Mouse (Mus musculus) C2C12 (cell line): ENCODE results near the gene Rftn1. TPM values are rescaled to one million over a fixed set of nuclear protein-coding genes. Genes with fewer than 3 reads are reported as not detected.

Experiments used
- H3K27me3 ChIP-seq: one replicate; pipeline ENCODE4 v1.6.1; 2011; ENCODE audit not compliant: control insufficient read depth, insufficient read depth, insufficient read length
- H3K36me3 ChIP-seq: one replicate; pipeline ENCODE4 v1.6.1; 2011; ENCODE audit not compliant: control insufficient read depth, insufficient read depth
- H3K4me3 ChIP-seq: one replicate; pipeline ENCODE4 v1.5.1; 2011; ENCODE audit warnings: mild to moderate bottlenecking, control low read depth; ENCODE audit not compliant: poor library complexity, insufficient read depth, severe bottlenecking
- H3K79me2 ChIP-seq: one replicate; pipeline ENCODE4 v1.6.1; 2011; ENCODE audit not compliant: control insufficient read depth, insufficient read depth
- H3K79me3 ChIP-seq: one replicate; pipeline ENCODE4 v1.6.1; 2011; ENCODE audit warnings: low read depth, control low read depth
- H3ac ChIP-seq: one replicate; pipeline ENCODE3; 2011; ENCODE audit warnings: low read depth; ENCODE audit not compliant: control insufficient read depth, insufficient read length
- CEBPB ChIP-seq: IDR thresholded peaks from one replicate; pipeline ENCODE4 v1.6.1; 2011; ENCODE audit warnings: low read depth, mild to moderate bottlenecking, control low read depth, moderate library complexity
- CTCF ChIP-seq: IDR thresholded peaks from one replicate; pipeline ENCODE4 v1.5.1; 2011; ENCODE audit not compliant: control insufficient read depth, insufficient read depth, insufficient read length
- FOSL1 ChIP-seq: IDR thresholded peaks from one replicate; pipeline ENCODE4 v1.8.0; 2011; ENCODE audit warnings: mild to moderate bottlenecking, low read length; ENCODE audit not compliant: poor library complexity, insufficient read depth, severe bottlenecking
- MAX ChIP-seq: IDR thresholded peaks from one replicate; pipeline ENCODE4 v1.6.1; 2011; ENCODE audit warnings: mild to moderate bottlenecking, control low read depth
- MYOD1 ChIP-seq: IDR thresholded peaks from one replicate; pipeline ENCODE4 v1.6.1; 2011; ENCODE audit warnings: low read depth; ENCODE audit not compliant: control insufficient read depth, insufficient read length
- MYOG ChIP-seq: IDR thresholded peaks from one replicate; pipeline ENCODE4 v1.6.1; 2011; ENCODE audit not compliant: control insufficient read depth, insufficient read length; ENCODE audit errors: extremely low read depth
- USF1 ChIP-seq: IDR thresholded peaks from one replicate; pipeline ENCODE4 v1.6.1; 2011; ENCODE audit warnings: low read depth, mild to moderate bottlenecking, control low read depth, moderate library complexity
- polyA plus RNA-seq: library from polyadenylated mRNA; unstranded; fragments of >200 nt; fragmentation: generic; extraction: Trizol; gene quantifications from one replicate; pipeline ENCODE4 v1.2.1, GENCODE M21; 2012; ENCODE audit warnings: missing spikeins

Rftn1 gene
- polyA plus RNA-seq, 1 experiment: 0.35 TPM

- no peaks in the 10 kb centered on the region for H3K27me3 ChIP-seq
- H3K4me3 ChIP-seq: no peak overlapping the region
- H3K79me2 ChIP-seq: no peaks in the 10 kb centered on the region
- H3ac ChIP-seq: no peak overlapping the region
- no peak for TF ChIP-seq USF1
- TF ChIP-seq MAX: no peak
- TF ChIP-seq MYOD1: no peak
- no peak for TF ChIP-seq CTCF
- TF ChIP-seq FOSL1: no peak
- no peak for TF ChIP-seq CEBPB
- TF ChIP-seq MYOG: no peak
- no peaks in the 10 kb centered on the region for H3K36me3 ChIP-seq
- H3K79me3 ChIP-seq: no peaks in the 10 kb centered on the region
Measured at GRCm38 (mm10) chr17:49975481-49975880, 215.0 kb downstream of the Rftn1 start.

DNA sequence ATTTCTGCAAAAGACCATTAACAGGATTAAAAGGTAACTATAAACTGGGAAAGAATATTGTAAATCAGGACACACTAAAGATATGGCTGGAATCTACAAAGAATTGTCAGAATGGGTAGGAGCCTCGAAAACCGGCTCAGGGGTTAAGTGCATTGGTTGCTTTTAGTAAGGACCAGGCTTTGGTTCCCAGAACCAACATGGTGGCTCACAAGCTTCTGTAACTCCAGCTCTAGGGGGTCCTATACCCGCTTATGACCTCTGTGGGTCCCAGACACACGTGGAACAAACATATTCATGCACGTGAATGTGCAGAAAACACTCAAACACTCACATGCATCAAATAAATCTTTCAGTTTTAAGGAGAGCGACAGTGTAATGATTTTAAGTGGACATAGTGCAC, 215.5 kb downstream of the Rftn1 start:
- no peaks in the 10 kb centered on the region for H3K79me2 ChIP-seq
- H3K4me3 ChIP-seq: no peak overlapping the region
- no peak overlapping the region for H3ac ChIP-seq
- TF ChIP-seq MYOD1: no peak
- TF ChIP-seq MAX: no peak
- no peak for TF ChIP-seq USF1
- no peaks in the 10 kb centered on the region for H3K79me3 ChIP-seq
- H3K27me3 ChIP-seq: no peaks in the 10 kb centered on the region
- H3K36me3 ChIP-seq: no peaks in the 10 kb centered on the region

DNA sequence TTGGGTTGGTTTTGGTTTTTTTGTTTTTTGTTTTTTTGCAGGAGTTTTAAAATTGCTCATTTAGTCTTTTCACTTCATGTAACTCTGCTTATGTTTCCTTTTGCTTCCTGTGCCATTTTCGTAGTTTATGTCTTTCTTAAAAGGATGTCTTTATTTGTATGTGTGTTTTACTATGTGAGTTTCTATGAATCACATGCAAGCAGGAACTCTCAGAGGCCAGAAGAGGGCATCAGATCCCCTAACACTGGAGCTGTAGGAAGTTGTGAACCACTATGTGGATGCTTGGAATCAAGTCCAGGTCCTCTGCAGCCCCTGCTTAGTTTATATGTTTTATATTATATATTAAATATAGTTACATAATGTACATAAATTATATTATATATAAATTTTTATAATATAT, 218.3 kb downstream of the Rftn1 start:
- no peak for TF ChIP-seq CEBPB
- TF ChIP-seq MYOD1: no peak
- no peak for TF ChIP-seq MYOG
- no peak for TF ChIP-seq CTCF
- no peak for TF ChIP-seq MAX
- TF ChIP-seq FOSL1: no peak
- Histone ChIP-seq H3K79me2 (no peaks in the 10 kb centered on the region), H3K27me3 (no peaks in the 10 kb centered on the region), H3K4me3 (no peak overlapping the region), H3K36me3 (no peaks in the 10 kb centered on the region), H3ac (no peak overlapping the region), H3K79me3 (no peaks in the 10 kb centered on the region)

DNA sequence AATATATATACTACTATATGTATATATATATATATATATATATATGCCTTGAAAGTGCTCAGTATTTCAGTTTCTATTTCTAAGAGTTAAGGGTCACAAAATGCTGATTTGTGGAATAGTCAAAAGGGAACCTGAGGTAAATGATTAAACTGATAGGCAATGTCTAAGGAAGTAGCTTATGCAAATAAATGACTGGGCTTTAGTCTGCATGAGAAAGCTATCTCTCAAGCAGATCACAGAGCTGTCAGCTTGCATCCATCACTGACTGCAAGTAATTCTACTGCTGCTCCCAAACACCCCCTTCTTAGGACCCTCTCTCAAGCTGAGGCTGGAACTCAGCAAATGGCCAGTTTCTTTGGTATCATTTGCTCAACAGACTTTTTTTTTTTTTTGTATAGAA, 219.4 kb downstream of the Rftn1 start:
- no peak overlapping the region for H3ac ChIP-seq
- no peaks in the 10 kb centered on the region for H3K27me3 ChIP-seq
- TF ChIP-seq MYOD1 (no peak), USF1 (no peak), MAX (no peak), CTCF (no peak), MYOG (no peak), FOSL1 (no peak), CEBPB (no peak)
- H3K36me3 ChIP-seq: no peaks in the 10 kb centered on the region
- H3K79me2 ChIP-seq: no peaks in the 10 kb centered on the region
- no peaks in the 10 kb centered on the region for H3K79me3 ChIP-seq
- H3K4me3 ChIP-seq: no peak overlapping the region

- TF ChIP-seq MYOD1 (no peak), USF1 (no peak), MAX (no peak), CEBPB (no peak), FOSL1 (no peak), MYOG (no peak), CTCF (no peak)
- H3K79me3 ChIP-seq: no peaks in the 10 kb centered on the region
- H3K27me3 ChIP-seq: no peaks in the 10 kb centered on the region
- no peaks in the 10 kb centered on the region for H3K36me3 ChIP-seq
- H3K79me2 ChIP-seq: no peaks in the 10 kb centered on the region
- no peak overlapping the region for H3ac ChIP-seq
- H3K4me3 ChIP-seq: no peak overlapping the region
Measured at GRCm38 (mm10) chr17:49968467-49969207, 221.8 kb downstream of the Rftn1 start.
